Mouse (Mus musculus): Measurements from ENCODE around the gene Olfr736.

Gene Olfr736

GRCm38 (mm10) chr14:50380863-50381262, at the start of gene Olfr736:
Gene Olfr736, plus strand, starts transcription at chr14:50381163.
- no peak for DNase-seq

- no peak for DNase-seq
These were observed 32.2 kb upstream of the Olfr736 start, which contains the start of gene Olfr735 for GRCm38 (mm10) chr14:50348796-50349195. Gene Olfr735, minus strand, starts transcription at chr14:50348872.

GRCm38 (mm10) chr14:50352438-50352837, 28.5 kb upstream of the Olfr736 start:
- peak; percentile 12 for DNase-seq

GRCm38 (mm10) chr14:50356725-50357124, 24.2 kb upstream of the Olfr736 start:
- DNase-seq: no peak

GRCm38 (mm10) chr14:50357593-50357992, 23.4 kb upstream of the Olfr736 start, which contains the start of gene Tlr11:
Gene Tlr11, plus strand, starts transcription at chr14:50357914.
- no peak for DNase-seq

GRCm38 (mm10) chr14:50360480-50360879, 20.5 kb upstream of the Olfr736 start:
- DNase-seq: no peak

- DNase-seq: no peak
These were observed 17.4 kb upstream of the Olfr736 start for GRCm38 (mm10) chr14:50363561-50363960.

- DNase-seq: no peak
These were observed 26.3 kb downstream of the Olfr736 start, which contains the start of gene Olfr738 for GRCm38 (mm10) chr14:50407268-50407667. Gene Olfr738, plus strand, starts transcription at chr14:50407568.

GRCm38 (mm10) chr14:50418326-50418725, 37.4 kb downstream of the Olfr736 start, which contains the start of gene Olfr739:
Gene Olfr739, plus strand, starts transcription at chr14:50418626.
- no peak for DNase-seq
